Mouse (Mus musculus) embryonic facial prominence, embryonic 10.5 days (tissue): ENCODE measurements around the gene Cops6. TPM values are rescaled to one million over a fixed set of nuclear protein-coding genes. Genes with fewer than 3 reads are reported as not detected.

Source experiments
- DNase-seq: peaks from one replicate; pipeline ENCODE4 v3.0.0-alpha.2; 2017; ENCODE audit warnings: low spot score
- H3K27ac ChIP-seq: fragments of 300-500 bp; sonication (generic); replicated peaks from 2 replicates; pipeline ENCODE4 v1.5.1; 2016; ENCODE audit warnings: mild to moderate bottlenecking
- H3K27me3 ChIP-seq: fragments of 300-500 bp; sonication (generic); replicated peaks from 2 replicates; pipeline ENCODE4 v1.6.1; 2016; ENCODE audit warnings: low read depth, mild to moderate bottlenecking; ENCODE audit not compliant: poor library complexity, severe bottlenecking
- H3K36me3 ChIP-seq: fragments of 300-500 bp; sonication (generic); replicated peaks from 2 replicates; pipeline ENCODE4 v1.6.1; 2016; ENCODE audit warnings: mild to moderate bottlenecking, moderate library complexity
- H3K4me1 ChIP-seq: fragments of 300-500 bp; sonication (generic); 2 replicates; pipeline ENCODE4 v1.6.1; 2016
- H3K4me3 ChIP-seq: fragments of 300-500 bp; sonication (generic); 2 replicates; pipeline ENCODE4 v1.5.1; 2016; ENCODE audit warnings: mild to moderate bottlenecking, moderate library complexity
- H3K9me3 ChIP-seq: fragments of 300-500 bp; sonication (generic); 2 replicates; pipeline ENCODE4 v1.6.1; 2016; ENCODE audit warnings: mild to moderate bottlenecking
- WGBS: fragments of 180-500 bp; shearing (Covaris S2); methylation state at CpG from one replicate; pipeline ENCODE4 v1.1.7; 2016; 5-methylcytosine and 5-hydroxymethylcytosine counted together
- microRNA counts: library from miRNA; unstranded; fragments of <30 nt; microRNA quantifications from one replicate; lab custom pipeline; 2017
- microRNA-seq: library from miRNA; unstranded; fragments of <30 nt; microRNA quantifications from one replicate; pipeline ENCODE4, GENCODE M21; 2017
- polyA plus RNA-seq: library from polyadenylated mRNA; unstranded; fragments of >200 nt; fragmentation: Nextera tagmentation; extraction: Ambion mirVana; gene quantifications from 2 replicates; pipeline ENCODE4 v1.2.1, GENCODE M21; 2016

Cops6 gene
- polyA plus RNA-seq, 1 experiment from 2014 or later = 367 TPM

DNA sequence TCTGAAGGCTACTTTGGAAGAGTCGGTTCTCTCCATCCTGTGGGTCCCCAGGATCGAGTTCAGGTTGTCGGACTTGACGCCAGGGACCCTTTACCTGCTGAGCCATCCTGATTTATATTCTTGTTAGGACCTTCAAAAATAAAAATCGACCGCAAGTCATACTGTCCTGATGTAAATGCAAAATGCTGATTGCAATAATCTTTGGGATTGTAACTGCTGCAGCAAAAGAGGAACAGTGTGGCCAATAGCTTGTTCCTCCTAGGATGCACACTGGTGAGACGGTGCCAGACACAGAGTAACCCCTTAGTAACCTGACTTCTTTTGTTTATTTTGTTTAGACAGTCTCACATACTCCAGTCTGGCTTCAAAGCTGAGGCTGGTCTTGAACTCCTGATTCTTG lies 34.6 kb downstream of the Cops6 start:
- H3K4me1 ChIP-seq = peaks cover 19% of the 10 kb centered on the region
- 82% methylated on average over 7 of the region's 7 CpGs for WGBS
- no peak for DNase-seq
- 0 out of 2 replicates have a peak overlapping the region, but pooled peaks have one; percentile 92 for H3K27ac ChIP-seq
- no peaks in the 10 kb centered on the region for H3K9me3 ChIP-seq
- no peaks in the 10 kb centered on the region for H3K27me3 ChIP-seq
- peak overlapping the region; percentile 76 for H3K4me3 ChIP-seq
- H3K36me3 ChIP-seq = peaks cover 32% of the 10 kb centered on the region

- 18% methylated on average over 1 of the region's 1 CpGs for WGBS
- H3K27me3 ChIP-seq = no peaks in the 10 kb centered on the region
- H3K27ac ChIP-seq = no peak overlapping the region
- H3K4me1 ChIP-seq = peaks cover 10% of the 10 kb centered on the region
- peaks cover 4% of the 10 kb centered on the region for H3K9me3 ChIP-seq
- H3K4me3 ChIP-seq = no peak overlapping the region
- H3K36me3 ChIP-seq = no peaks in the 10 kb centered on the region
- no peak for DNase-seq
These were observed 38.7 kb downstream of the Cops6 start for GRCm38 (mm10) chr5:138199576-138199975.

GRCm38 (mm10) chr5:138202086-138202485 lies 41.2 kb downstream of the Cops6 start:
- WGBS = 81% methylated on average over 3 of the region's 3 CpGs
- Histone ChIP-seq H3K27ac (no peak overlapping the region), H3K27me3 (no peaks in the 10 kb centered on the region), H3K36me3 (no peaks in the 10 kb centered on the region), H3K9me3 (peaks cover 12% of the 10 kb centered on the region), H3K4me1 (no peaks in the 10 kb centered on the region), H3K4me3 (no peak overlapping the region)
- no peak for DNase-seq

DNA sequence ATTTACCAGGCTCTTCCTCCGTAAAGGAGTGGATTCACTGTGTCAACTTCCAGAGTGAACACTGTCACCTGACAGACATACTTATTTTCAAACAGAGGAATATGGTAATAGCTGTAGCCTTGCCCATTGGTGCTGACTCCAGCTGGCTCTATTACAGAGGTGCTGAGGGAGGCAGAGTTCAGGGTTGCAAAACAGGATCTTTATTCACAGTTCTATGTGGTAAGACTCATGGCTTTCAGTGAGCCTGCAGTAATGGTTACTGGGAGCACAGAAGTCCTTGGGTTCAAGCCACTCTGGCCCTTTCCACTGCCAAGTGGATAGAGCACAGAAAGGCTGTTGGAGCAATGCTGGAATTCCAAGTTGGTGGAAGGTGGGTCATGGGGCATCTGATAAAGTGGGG lies 46.4 kb downstream of the Cops6 start:
- Histone ChIP-seq H3K4me3 (no peak overlapping the region), H3K27ac (no peak overlapping the region), H3K36me3 (no peaks in the 10 kb centered on the region), H3K27me3 (no peaks in the 10 kb centered on the region), H3K9me3 (peaks cover 18% of the 10 kb centered on the region), H3K4me1 (no peaks in the 10 kb centered on the region)
- no peak for DNase-seq
- WGBS = 77% methylated on average over 1 of the region's 1 CpGs

DNA sequence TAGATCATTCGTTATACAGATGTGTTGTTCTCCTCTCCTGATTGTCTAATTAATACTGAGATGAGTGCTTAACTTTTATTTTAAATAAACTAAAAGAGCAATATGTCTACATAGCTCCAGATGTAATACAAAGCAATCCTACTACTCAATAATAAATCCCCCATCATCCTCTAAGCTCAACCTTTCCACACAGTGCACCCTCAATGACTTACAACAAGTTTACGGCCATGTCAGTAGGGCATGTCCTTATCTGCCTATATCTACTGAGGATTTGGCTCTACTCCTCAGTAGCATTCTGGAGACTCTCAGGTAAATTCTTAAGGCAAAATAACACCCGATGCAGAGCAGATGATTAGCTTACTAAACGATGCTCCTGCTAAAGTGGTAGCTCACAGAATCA lies 47.0 kb downstream of the Cops6 start:
- Histone ChIP-seq H3K9me3 (peaks cover 18% of the 10 kb centered on the region), H3K27ac (no peak overlapping the region), H3K27me3 (no peaks in the 10 kb centered on the region), H3K36me3 (no peaks in the 10 kb centered on the region), H3K4me3 (no peak overlapping the region), H3K4me1 (no peaks in the 10 kb centered on the region)
- 85% methylated on average over 4 of the region's 4 CpGs for WGBS
- DNase-seq = no peak

MicroRNAs within 50 kb of the gene (microRNA counts, 519-probe panel; counts per million panel counts)
- 5,675 counts per million, percentile 92 among the panel's probes with 10 or more counts for microRNA mmu-miR-106b (lab: Ali Mortazavi, UCI)
- 7,817 counts per million, percentile 99 among the panel's probes with 10 or more counts for microRNA mmu-miR-25 (lab: Ali Mortazavi, UCI)
- microRNA mmu-miR-93 (lab: Ali Mortazavi, UCI) = 6,181 counts per million, percentile 95 among the panel's probes with 10 or more counts

Small RNA genes lying within 50 kb of the gene (microRNA-seq; reads per million reads assigned to microRNA genes)
- gene Mir106b (16,741 reads per million, percentile 98 among the genes with 10 or more reads in this experiment), gene Mir25 (1,345 reads per million, percentile 77 among the genes with 10 or more reads in this experiment), gene Mir93 (21,895 reads per million, percentile 98 among the genes with 10 or more reads in this experiment)

Other genes with a start within 250 kb of the Cops6 start
- gene Cyp3a13, start 239.5 kb upstream of the Cops6 start, polyA plus RNA-seq = not detected in 2 replicates
- 0.06 and 0.07 TPM in 2 replicates for gene Gjc3, start 198.0 kb upstream of the Cops6 start, polyA plus RNA-seq
- gene Azgp1, start 179.6 kb upstream of the Cops6 start, polyA plus RNA-seq = not detected in 2 replicates
- gene Smok3a, start 139.8 kb upstream of the Cops6 start, polyA plus RNA-seq = not detected in 2 replicates
- not detected in 2 replicates for gene Smok3b, start 139.6 kb upstream of the Cops6 start, polyA plus RNA-seq
- gene Smok3c, start 107.9 kb upstream of the Cops6 start, polyA plus RNA-seq = not detected in 2 replicates
- 28.2 and 30.0 TPM in 2 replicates for gene Zkscan1, start 76.0 kb upstream of the Cops6 start, polyA plus RNA-seq
- 96.5 and 97.0 TPM in 2 replicates for gene Zscan21, start 44.2 kb upstream of the Cops6 start, polyA plus RNA-seq
- 32.1 and 39.8 TPM in 2 replicates for gene Zfp113, start 5.3 kb upstream of the Cops6 start, polyA plus RNA-seq
- 30.6 and 33.0 TPM in 2 replicates for gene Ap4m1, start 10.9 kb downstream of the Cops6 start, polyA plus RNA-seq
- gene Mcm7, start 11.4 kb downstream of the Cops6 start, polyA plus RNA-seq = 365 and 378 TPM in 2 replicates
- gene Taf6, start 26.4 kb downstream of the Cops6 start, polyA plus RNA-seq = 146 and 149 TPM in 2 replicates
- 54.4 and 54.6 TPM in 2 replicates for gene Cnpy4, start 26.4 kb downstream of the Cops6 start, polyA plus RNA-seq
- gene Mblac1, start 33.2 kb downstream of the Cops6 start, polyA plus RNA-seq = 8.7 and 9.4 TPM in 2 replicates
- not detected in 2 replicates for gene Nxpe5, start 64.8 kb downstream of the Cops6 start, polyA plus RNA-seq
- gene Lamtor4, start 94.4 kb downstream of the Cops6 start, polyA plus RNA-seq = 38.6 and 40.2 TPM in 2 replicates
- gene BC037034, start 103.0 kb downstream of the Cops6 start, polyA plus RNA-seq = 5.7 and 6.1 TPM in 2 replicates
- gene Gal3st4, start 111.8 kb downstream of the Cops6 start, polyA plus RNA-seq = 3.6 and 4.5 TPM in 2 replicates
- gene Gm43720, start 118.9 kb downstream of the Cops6 start, polyA plus RNA-seq = 0.11 TPM in 1 of 2 replicates, not detected in the other
- 48.1 TPM in 2 replicates for gene Gpc2, start 118.9 kb downstream of the Cops6 start, polyA plus RNA-seq
- 5.5 and 6.2 TPM in 2 replicates for gene Stag3, start 119.2 kb downstream of the Cops6 start, polyA plus RNA-seq
- gene Pvrig, start 180.9 kb downstream of the Cops6 start, polyA plus RNA-seq = 0.19 TPM in 1 of 2 replicates, not detected in the other